Mouse (Mus musculus) frontal cortex, postnatal 14 days (tissue): ENCODE data around the gene Traip.
"Not testable (repeated sequence)": the region's sequence is repeated elsewhere in the genome, so short reads cannot be mapped to it uniquely, and the experiment has no call there.

Source experiments
- DNase-seq, 2 experiments: peaks; one replicate each; pipeline ENCODE4 v3.0.0; 2022; ENCODE audit warnings: low spot score in 2 of 2

Gene Traip

GRCm38 (mm10) chr9:108001922-108002770 is 52.2 kb downstream of the Traip start, which contains the start of gene Ip6k1:
Ip6k1 (plus strand) TSS chr9:108002501.
- peak; percentile 100 for DNase-seq

GRCm38 (mm10) chr9:108002778-108003530 is 53.0 kb downstream of the Traip start:
- DNase-seq = no peak

- no peak for DNase-seq
Measured at GRCm38 (mm10) chr9:108003531-108003890, 53.6 kb downstream of the Traip start.

DNA sequence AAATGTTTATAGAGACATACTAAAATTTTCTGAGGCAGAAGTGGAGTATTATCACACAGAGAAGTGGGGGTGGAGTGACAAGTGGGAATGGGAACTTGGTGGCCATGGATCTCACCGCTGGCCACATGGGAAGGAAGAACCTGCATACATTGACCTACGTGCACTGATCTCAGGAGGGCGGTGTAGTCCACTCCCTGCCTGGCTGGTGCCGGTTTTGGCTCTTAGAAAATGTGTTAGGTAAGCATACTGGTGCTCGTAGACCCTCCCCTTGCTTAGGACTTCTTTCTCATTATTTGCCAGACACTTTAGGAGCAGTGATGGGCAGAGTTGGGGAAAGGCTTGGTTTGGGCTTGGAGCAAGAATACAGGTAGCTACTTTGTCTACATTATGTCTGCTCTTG is 58.1 kb downstream of the Traip start:
- no peak for DNase-seq

DNA sequence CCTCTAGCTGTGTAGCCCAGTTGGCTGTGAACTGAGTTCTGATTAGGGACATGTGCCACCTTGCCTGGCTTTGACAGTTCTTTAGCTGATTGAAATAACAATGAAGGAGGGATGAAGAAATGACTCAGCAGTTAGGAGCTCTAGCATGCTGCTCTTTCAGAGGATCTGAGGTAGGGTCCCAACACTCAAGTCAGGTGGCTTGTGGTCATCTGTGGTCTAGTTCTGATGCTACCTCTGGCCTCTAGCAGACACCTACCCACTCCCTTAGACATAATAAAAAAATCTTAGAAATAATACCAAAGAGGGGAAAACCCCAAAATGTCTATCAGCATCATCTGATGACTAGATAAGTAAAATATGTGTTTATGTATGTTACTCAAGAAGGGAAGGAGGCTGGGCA is 60.4 kb downstream of the Traip start:
- DNase-seq = no peak

- DNase-seq = not testable (repeated sequence)
Measured at GRCm38 (mm10) chr9:108013577-108013976, 63.6 kb downstream of the Traip start.

- no peak for DNase-seq
Measured at GRCm38 (mm10) chr9:108017127-108017526, 67.2 kb downstream of the Traip start.

DNA sequence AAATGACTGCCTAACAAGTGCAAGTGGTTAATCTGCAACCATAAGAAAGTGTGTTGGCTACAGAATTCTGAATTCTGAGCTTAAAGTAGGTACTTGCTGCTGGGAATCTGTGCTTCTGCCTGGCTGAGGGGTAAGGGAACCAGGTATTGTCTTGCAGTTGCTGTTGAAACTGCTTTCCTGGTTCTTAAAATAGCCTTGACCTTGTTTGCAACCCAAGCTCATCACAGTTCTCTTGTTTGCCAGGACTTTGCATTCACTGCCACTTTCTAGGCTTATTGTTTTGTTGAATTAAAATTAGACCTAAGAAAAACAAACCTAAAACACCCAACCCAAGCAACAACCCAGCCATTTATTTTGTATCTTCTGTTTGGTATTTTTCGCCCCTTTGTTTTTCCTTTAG is 70.8 kb downstream of the Traip start:
- DNase-seq = no peak
